Mouse (Mus musculus) thymus, adult 2 months (tissue): ENCODE results near the gene Igsf21.

Source experiments
- CTCF ChIP-seq: fragments of 200-500 bp; IDR thresholded peaks from 2 replicates; pipeline ENCODE4 v1.5.1; 2012; ENCODE audit warnings: mild to moderate bottlenecking, control low read depth, low read length, moderate library complexity, borderline replicate concordance; ENCODE audit not compliant: control insufficient read depth, poor library complexity, insufficient read depth; ENCODE audit errors: extremely low read depth
- POLR2A ChIP-seq: fragments of 200-500 bp; IDR thresholded peaks from 2 replicates; pipeline ENCODE4 v1.6.1; 2012; ENCODE audit warnings: mild to moderate bottlenecking, low read length, control low read depth, moderate library complexity; ENCODE audit not compliant: control insufficient read depth, poor library complexity, insufficient read depth; ENCODE audit errors: extremely low read depth

GRCm38 (mm10) chr4:140004932-140005331, 241.7 kb downstream of the Igsf21 start:
- TF ChIP-seq CTCF: no peak
- TF ChIP-seq POLR2A: no peak
